Mouse (Mus musculus): ENCODE results near the gene Fasl. TPM values are rescaled to one million over a fixed set of nuclear protein-coding genes. Genes with fewer than 3 reads are reported as not detected.

Fasl gene
- polyA plus RNA-seq, 1 experiment from 2014 or later, result not detected

GRCm38 (mm10) chr1:161748685-161749084 lies 39.6 kb downstream of the Fasl start:
- Histone ChIP-seq H3K27me3 (ENCODE audit: low read depth, poor library complexity, severe bottlenecking) (no peaks in the 10 kb centered on the region), H3K9me3 (replicated peaks) (no peaks in the 10 kb centered on the region), H3K4me3 (no peak overlapping the region), H3K36me3 (no peaks in the 10 kb centered on the region), H3K27ac (no peak overlapping the region), H3K4me1 (no peaks in the 10 kb centered on the region)
- no peak for DNase-seq (ENCODE audit: low spot score)
- WGBS, result 89% methylated on average over 6 of the region's 6 CpGs

DNA sequence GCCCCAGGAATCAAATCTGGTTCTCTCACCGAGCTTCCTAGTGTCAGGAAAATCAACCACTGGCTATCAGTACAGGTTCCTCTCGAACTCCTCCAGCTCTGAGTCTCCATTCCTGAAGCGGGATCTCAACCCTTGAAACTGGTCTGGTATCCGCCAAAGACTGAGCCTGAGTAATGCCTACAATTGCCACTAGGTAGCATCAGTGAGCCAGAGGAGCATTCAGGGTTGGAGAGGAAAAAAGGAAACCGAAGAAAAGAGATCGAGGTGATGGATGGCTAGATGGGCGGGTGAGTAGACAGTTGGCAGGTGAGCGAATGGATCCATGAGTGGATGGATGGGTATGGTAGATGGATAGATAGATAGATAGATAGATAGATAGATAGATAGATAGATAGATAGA lies 40.2 kb downstream of the Fasl start:
- no peak overlapping the region for H3K4me3 ChIP-seq
- no peaks in the 10 kb centered on the region for H3K4me1 ChIP-seq
- H3K27ac ChIP-seq, result no peak overlapping the region
- no peaks in the 10 kb centered on the region for H3K27me3 ChIP-seq (ENCODE audit: low read depth, poor library complexity, severe bottlenecking)
- H3K36me3 ChIP-seq, result no peaks in the 10 kb centered on the region
- DNase-seq (ENCODE audit: low spot score), result peak; percentile 44
- 55% methylated on average over 8 of the region's 8 CpGs for WGBS
- H3K9me3 ChIP-seq (replicated peaks), result no peaks in the 10 kb centered on the region

- DNase-seq (ENCODE audit: low spot score), result peak; percentile 24
- no peaks in the 10 kb centered on the region for H3K36me3 ChIP-seq
- no peaks in the 10 kb centered on the region for H3K9me3 ChIP-seq (replicated peaks)
- H3K4me3 ChIP-seq, result no peak overlapping the region
- 83% methylated on average over 25 of the region's 25 CpGs for whole genome bisulfite sequencing
- no peaks in the 10 kb centered on the region for H3K4me1 ChIP-seq
- no peaks in the 10 kb centered on the region for H3K27me3 ChIP-seq (ENCODE audit: low read depth, poor library complexity, severe bottlenecking)
- no peak overlapping the region for H3K27ac ChIP-seq
Measured at GRCm38 (mm10) chr1:161746542-161747302, 41.6 kb downstream of the Fasl start.

- Histone ChIP-seq H3K27ac (no peak overlapping the region), H3K4me3 (no peak overlapping the region), H3K36me3 (no peaks in the 10 kb centered on the region), H3K27me3 (ENCODE audit: low read depth, poor library complexity, severe bottlenecking) (no peaks in the 10 kb centered on the region), H3K4me1 (no peaks in the 10 kb centered on the region), H3K9me3 (replicated peaks) (no peaks in the 10 kb centered on the region)
- DNase-seq (ENCODE audit: low spot score), result peak; percentile 18
- 92% methylated on average over 4 of the region's 4 CpGs for WGBS
Measured at GRCm38 (mm10) chr1:161744855-161745254, 43.4 kb downstream of the Fasl start.

- H3K36me3 ChIP-seq, result no peaks in the 10 kb centered on the region
- no peaks in the 10 kb centered on the region for H3K9me3 ChIP-seq (replicated peaks)
- H3K27ac ChIP-seq, result no peak overlapping the region
- H3K27me3 ChIP-seq (ENCODE audit: low read depth, poor library complexity, severe bottlenecking), result no peaks in the 10 kb centered on the region
- no peak overlapping the region for H3K4me3 ChIP-seq
- DNase-seq (ENCODE audit: low spot score), result peak; percentile 12
- no peaks in the 10 kb centered on the region for H3K4me1 ChIP-seq
- 91% methylated on average over 4 of the region's 4 CpGs for WGBS
Measured at GRCm38 (mm10) chr1:161744209-161744608, 44.1 kb downstream of the Fasl start.

GRCm38 (mm10) chr1:161742481-161743267 lies 45.6 kb downstream of the Fasl start:
- peak; percentile 16 for DNase-seq (ENCODE audit: low spot score)
- no peaks in the 10 kb centered on the region for H3K36me3 ChIP-seq
- H3K27me3 ChIP-seq (ENCODE audit: low read depth, poor library complexity, severe bottlenecking), result no peaks in the 10 kb centered on the region
- no peaks in the 10 kb centered on the region for H3K4me1 ChIP-seq
- H3K4me3 ChIP-seq, result no peak overlapping the region
- WGBS, result 90% methylated on average over 16 of the region's 16 CpGs
- H3K9me3 ChIP-seq (replicated peaks), result no peaks in the 10 kb centered on the region
- no peak overlapping the region for H3K27ac ChIP-seq

DNA sequence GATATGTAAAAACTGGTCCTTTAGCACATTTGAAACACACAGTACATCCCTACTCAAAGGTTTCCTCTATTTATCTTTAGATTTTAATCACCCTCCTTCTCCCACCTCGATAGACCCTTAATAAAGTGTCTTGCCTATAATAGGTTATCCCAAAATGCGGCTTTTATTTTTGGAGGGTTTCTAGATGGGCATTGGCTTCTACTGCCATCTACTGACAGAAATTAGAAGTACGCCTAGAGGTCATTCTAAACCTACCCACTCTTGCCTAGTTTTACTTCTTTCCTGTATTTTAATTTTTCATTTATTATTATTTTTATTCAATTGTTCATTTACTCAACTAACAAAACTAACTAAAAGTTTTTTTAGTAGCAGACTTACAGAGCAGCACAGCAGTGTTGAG lies 51.4 kb downstream of the Fasl start:
- H3K27ac ChIP-seq, result no peak overlapping the region
- no peak overlapping the region for H3K4me3 ChIP-seq
- WGBS, result 10% methylated on average over 3 of the region's 3 CpGs
- H3K4me1 ChIP-seq, result no peaks in the 10 kb centered on the region
- H3K9me3 ChIP-seq (replicated peaks), result no peaks in the 10 kb centered on the region
- H3K27me3 ChIP-seq (ENCODE audit: low read depth, poor library complexity, severe bottlenecking), result no peaks in the 10 kb centered on the region
- peak; percentile 19 for DNase-seq (ENCODE audit: low spot score)
- no peaks in the 10 kb centered on the region for H3K36me3 ChIP-seq

DNA sequence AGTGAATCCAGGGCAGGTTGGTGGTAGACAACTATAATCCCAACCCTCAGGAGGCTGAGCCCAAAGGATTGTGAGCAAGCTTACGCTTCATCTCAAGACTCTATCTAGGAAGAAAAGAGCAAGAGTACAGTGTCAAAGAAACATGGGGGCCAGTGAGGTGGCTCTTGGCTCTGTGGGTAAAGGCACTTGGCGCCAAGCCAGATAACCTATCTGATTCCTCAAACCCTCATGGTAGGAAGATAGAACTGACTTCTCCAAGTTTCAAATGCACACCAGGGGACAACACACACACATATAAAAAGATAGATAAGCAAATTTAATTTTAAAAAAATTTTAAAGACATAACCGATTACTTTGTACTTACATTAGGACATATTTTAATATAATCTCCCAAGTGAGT lies 52.0 kb downstream of the Fasl start:
- 93% methylated on average over 3 of the region's 3 CpGs for WGBS
- no peak for DNase-seq (ENCODE audit: low spot score)

GRCm38 (mm10) chr1:161735465-161736046 lies 52.7 kb downstream of the Fasl start:
- Histone ChIP-seq H3K27me3 (ENCODE audit: low read depth, poor library complexity, severe bottlenecking) (no peaks in the 10 kb centered on the region), H3K4me3 (no peak overlapping the region), H3K27ac (no peak overlapping the region), H3K36me3 (no peaks in the 10 kb centered on the region), H3K9me3 (replicated peaks) (no peaks in the 10 kb centered on the region), H3K4me1 (no peaks in the 10 kb centered on the region)
- WGBS, result 69% methylated on average over 11 of the region's 11 CpGs
- no peak for DNase-seq (ENCODE audit: low spot score)

More for the DNA sequence above, 52.0 kb downstream of the Fasl start:
- Histone ChIP-seq H3K27ac (no peak overlapping the region), H3K36me3 (no peaks in the 10 kb centered on the region), H3K27me3 (ENCODE audit: low read depth, poor library complexity, severe bottlenecking) (no peaks in the 10 kb centered on the region), H3K4me1 (no peaks in the 10 kb centered on the region), H3K4me3 (no peak overlapping the region), H3K9me3 (replicated peaks) (no peaks in the 10 kb centered on the region)

GRCm38 (mm10) chr1:161734741-161735211 lies 53.5 kb downstream of the Fasl start:
- no peaks in the 10 kb centered on the region for H3K36me3 ChIP-seq
- WGBS, result 87% methylated on average over 14 of the region's 14 CpGs

DNA sequence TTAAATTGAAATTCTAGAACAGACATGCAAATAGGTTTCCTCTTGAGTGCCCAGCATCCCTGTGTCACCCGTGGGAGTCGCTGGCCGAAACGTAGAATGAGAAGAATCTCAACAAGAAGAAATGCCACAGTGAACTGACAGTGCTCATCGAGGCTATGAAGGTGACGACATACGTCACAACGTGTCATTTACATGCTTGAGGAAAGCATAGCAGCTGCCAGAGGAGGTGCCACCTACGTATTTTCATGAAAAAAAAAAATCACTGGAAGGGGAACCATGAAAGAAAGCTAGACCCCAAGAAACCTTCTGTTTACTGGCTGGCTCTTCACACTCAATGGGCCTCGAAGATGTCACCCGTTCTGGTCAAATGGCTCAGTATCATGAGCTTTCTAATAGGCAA lies 54.0 kb downstream of the Fasl start:
- no peak overlapping the region for H3K27ac ChIP-seq
- H3K4me3 ChIP-seq, result no peak overlapping the region
- H3K9me3 ChIP-seq (replicated peaks), result no peaks in the 10 kb centered on the region
- no peaks in the 10 kb centered on the region for H3K4me1 ChIP-seq
- 93% methylated on average over 11 of the region's 11 CpGs for whole genome bisulfite sequencing
- DNase-seq (ENCODE audit: low spot score), result no peak
- no peaks in the 10 kb centered on the region for H3K36me3 ChIP-seq
- H3K27me3 ChIP-seq (ENCODE audit: low read depth, poor library complexity, severe bottlenecking), result no peaks in the 10 kb centered on the region

More at GRCm38 (mm10) chr1:161734741-161735211, 53.5 kb downstream of the Fasl start:
- no peak overlapping the region for H3K4me3 ChIP-seq
- no peaks in the 10 kb centered on the region for H3K27me3 ChIP-seq (ENCODE audit: low read depth, poor library complexity, severe bottlenecking)
- H3K4me1 ChIP-seq, result no peaks in the 10 kb centered on the region
- H3K27ac ChIP-seq, result no peak overlapping the region
- no peak for DNase-seq (ENCODE audit: low spot score)
- H3K9me3 ChIP-seq (replicated peaks), result no peaks in the 10 kb centered on the region
